Mouse (Mus musculus) ZHBTc4 (cell line): ENCODE results near the gene Rhox4a.
"Not testable (repeated sequence)": the region's sequence is repeated elsewhere in the genome, so short reads cannot be mapped to it uniquely, and the experiment has no call there.

Experiments used
- DNase-seq: peaks from one replicate; pipeline ENCODE4 v3.0.0-alpha.2; 2011; ENCODE audit warnings: low read depth, low spot score

Rhox4a gene

DNA sequence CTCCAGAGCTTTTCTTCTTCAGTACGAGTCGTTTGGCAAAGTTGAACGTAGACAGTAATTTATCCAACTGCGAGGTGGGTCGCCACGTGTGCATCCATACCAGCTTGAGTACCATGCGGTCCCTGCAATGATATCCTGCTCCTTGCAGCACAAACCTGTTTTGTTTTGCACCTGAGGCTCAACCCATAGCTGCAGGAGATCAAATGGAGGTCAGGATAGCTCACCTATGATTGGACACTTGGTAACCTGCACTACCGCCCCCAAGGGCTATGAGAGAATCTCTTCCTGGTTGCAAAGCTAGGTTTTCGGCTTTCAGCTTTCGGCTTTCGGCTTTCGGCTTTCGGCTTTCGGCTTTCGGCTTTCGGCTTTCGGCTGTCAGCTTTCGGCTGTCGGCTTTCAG, at the start of gene Rhox4a:
Gene Rhox4a (plus strand): TSS at position 301 of the 400 bp plus-strand sequence.
- not testable (repeated sequence) for DNase-seq

DNA sequence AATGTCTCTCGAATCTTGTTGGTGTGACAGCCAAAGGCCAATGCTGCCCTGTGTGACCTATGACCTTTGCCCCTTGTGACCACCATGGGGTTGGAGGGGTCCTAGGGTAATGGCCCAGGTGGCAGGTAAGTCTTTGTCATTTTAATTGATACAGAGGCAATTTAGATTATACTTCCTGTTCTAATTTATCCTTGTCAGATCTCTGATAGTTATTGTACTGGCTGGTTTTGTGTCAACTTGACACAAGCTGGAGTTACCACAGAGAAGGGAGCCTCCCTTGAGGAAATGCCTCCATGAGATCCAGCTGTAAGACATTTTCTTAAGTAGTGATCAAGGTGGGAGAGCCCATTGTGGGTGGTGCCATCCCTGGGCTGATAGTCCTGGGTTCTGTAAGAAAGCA, 43.0 kb upstream of the Rhox4a start, which contains the start of gene Rhox1:
Gene Rhox1 (minus strand): TSS at position 101 of the 400 bp plus-strand sequence.
- DNase-seq = not testable (repeated sequence)

- DNase-seq = not testable (repeated sequence)
Measured at GRCm38 (mm10) chrX:37244676-37245075, 20.5 kb upstream of the Rhox4a start, which contains the start of gene Rhox2a. TSS of gene Rhox2a (plus strand) at chrX:37244976.

GRCm38 (mm10) chrX:37249619-37250018, 15.5 kb upstream of the Rhox4a start, which contains the start of gene Rhox3a:
TSS of gene Rhox3a (plus strand) at chrX:37249919.
- not testable (repeated sequence) for DNase-seq
